Mouse (Mus musculus): Measurements from ENCODE around the gene Map3k7. TPM values are rescaled to one million over a fixed set of nuclear protein-coding genes. Genes with fewer than 3 reads are reported as not detected.

The Map3k7 gene
- polyA plus RNA-seq, 1 experiment: 17.7 TPM

DNA sequence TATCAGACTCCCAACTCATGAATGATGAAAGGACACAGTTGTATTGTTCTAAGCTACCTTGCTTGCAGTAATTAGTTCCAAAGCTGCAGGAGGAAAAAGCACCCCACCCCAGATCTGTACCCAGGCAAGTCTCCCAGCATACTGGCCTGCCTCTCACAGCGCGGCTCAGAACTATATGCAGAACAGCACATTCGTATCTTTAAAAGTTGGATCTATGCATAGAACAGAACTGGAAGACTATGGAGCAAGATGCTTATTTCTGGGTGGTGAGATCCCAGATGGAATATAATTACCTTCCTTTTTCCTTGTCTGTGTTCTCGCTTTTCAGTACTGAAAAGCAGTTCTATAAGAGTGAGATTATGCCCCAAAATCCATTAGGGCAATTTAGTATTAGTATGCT is 96.8 kb downstream of the Map3k7 start:
- Histone ChIP-seq H3K27ac (ENCODE audit: control insufficient read depth, insufficient read depth, low read depth, low read length, poor library complexity) (no peak overlapping the region), H3K4me1 (ENCODE audit: control insufficient read depth, insufficient read depth, low read length) (no peaks in the 10 kb centered on the region; the same call in 1 of the 2 replicates), H3K4me3 (replicated peaks; ENCODE audit: control insufficient read depth, low read depth, low read length) (no peak overlapping the region)
- 82% methylated on average over 4 of the region's 4 CpGs for WGBS
- no peak for TF ChIP-seq POLR2A (IDR thresholded peaks at IDR 0.05; ENCODE audit: borderline replicate concordance, control insufficient read depth, low read depth, low read length)
- no peak for TF ChIP-seq CTCF (IDR thresholded peaks at IDR 0.05; ENCODE audit: control insufficient read depth, insufficient read depth, low read length)

- TF ChIP-seq CTCF (IDR thresholded peaks at IDR 0.05; ENCODE audit: control insufficient read depth, insufficient read depth, low read length): no peak
- no peak for TF ChIP-seq POLR2A (IDR thresholded peaks at IDR 0.05; ENCODE audit: borderline replicate concordance, control insufficient read depth, low read depth, low read length)
- Histone ChIP-seq H3K27ac (ENCODE audit: control insufficient read depth, insufficient read depth, low read depth, low read length, poor library complexity) (no peak overlapping the region), H3K4me1 (ENCODE audit: control insufficient read depth, insufficient read depth, low read length) (no peaks in the 10 kb centered on the region), H3K4me3 (replicated peaks; ENCODE audit: control insufficient read depth, low read depth, low read length) (no peak overlapping the region)
- 87% methylated on average over 4 of the region's 4 CpGs for WGBS
Observed at GRCm38 (mm10) chr4:32062381-32063059, 98.6 kb downstream of the Map3k7 start.

DNA sequence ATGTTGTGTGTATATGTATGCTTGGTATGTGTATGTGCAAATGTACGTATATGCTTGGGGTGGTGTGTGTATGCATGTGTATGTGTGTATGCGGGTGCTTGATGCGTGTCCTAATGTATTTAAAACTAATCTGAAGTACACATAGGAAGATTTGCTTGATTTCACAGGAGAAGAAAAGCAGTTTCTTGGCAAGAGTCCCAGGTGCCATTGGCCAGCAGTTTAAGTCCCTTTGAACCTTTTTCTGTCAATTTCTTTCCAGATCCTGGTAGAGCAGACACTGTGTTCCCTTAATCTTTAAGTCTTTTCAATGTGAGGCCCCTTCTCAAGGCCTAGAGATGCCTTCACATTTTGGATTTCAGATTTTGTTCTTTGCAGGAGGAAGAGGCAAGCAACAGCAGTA is 99.4 kb downstream of the Map3k7 start:
- 89% methylated on average over 3 of the region's 3 CpGs for WGBS
- no peak overlapping the region for H3K27ac ChIP-seq (ENCODE audit: control insufficient read depth, insufficient read depth, low read depth, low read length, poor library complexity)
- no peaks in the 10 kb centered on the region for H3K4me1 ChIP-seq (ENCODE audit: control insufficient read depth, insufficient read depth, low read length)
- no peak for TF ChIP-seq CTCF (IDR thresholded peaks at IDR 0.05; ENCODE audit: control insufficient read depth, insufficient read depth, low read length)
- TF ChIP-seq POLR2A (IDR thresholded peaks at IDR 0.05; ENCODE audit: borderline replicate concordance, control insufficient read depth, low read depth, low read length): no peak
- no peak overlapping the region for H3K4me3 ChIP-seq (replicated peaks; ENCODE audit: control insufficient read depth, low read depth, low read length)

Measured in bone marrow, adult 2 months (tissue).